Mouse (Mus musculus): ENCODE data around the gene Ube2o.

The Ube2o gene

DNA sequence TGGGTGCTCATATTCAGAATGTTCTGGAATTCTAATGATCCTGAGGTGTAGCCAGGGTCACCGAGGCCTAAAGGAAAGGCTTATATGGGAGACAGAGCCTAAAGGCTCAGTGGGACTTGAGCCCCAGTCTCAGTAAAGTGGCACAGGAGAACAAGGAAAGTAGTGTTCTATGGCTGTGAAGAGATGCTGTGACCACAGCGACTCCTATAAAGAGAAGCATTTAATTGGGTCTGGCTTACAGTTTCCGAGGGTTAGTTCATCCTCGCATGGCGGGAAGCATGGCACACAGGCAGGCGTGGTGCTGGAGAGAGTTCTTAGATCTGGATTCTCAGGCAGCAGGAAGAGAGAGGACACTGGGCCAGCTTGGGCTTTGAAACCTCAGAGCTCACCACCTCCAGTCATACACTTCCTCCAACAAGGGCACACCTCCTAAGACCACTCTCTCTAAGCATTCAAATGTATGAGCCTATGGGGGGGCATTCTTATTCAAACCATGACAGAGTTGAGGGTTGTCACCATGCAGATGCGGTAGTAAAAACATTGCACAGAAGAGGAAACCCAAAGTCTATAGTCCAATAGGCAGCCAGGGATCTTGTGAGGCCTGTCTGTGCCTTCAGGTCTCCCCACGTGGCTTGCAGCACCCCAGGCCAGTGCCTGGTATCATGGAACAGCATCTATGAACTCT is 52.5 kb downstream of the Ube2o start:
- Histone ChIP-seq H3K9me3 (ENCODE audit: low read length) (no peaks in the 10 kb centered on the region), H3K4me1 (replicated peaks; ENCODE audit: low read depth, low read length) (peaks cover 45% of the 10 kb centered on the region), H3K27me3 (ENCODE audit: insufficient read depth, low read length) (peaks cover 80% of the 10 kb centered on the region), H3K4me3 (replicated peaks; ENCODE audit: low read length) (no peak overlapping the region; the same call in 1 of the 2 replicates), H3K36me3 (ENCODE audit: insufficient read depth, low read length) (no peaks in the 10 kb centered on the region)
- no peak for TF ChIP-seq NANOG (IDR thresholded peaks at IDR 0.05; ENCODE audit: borderline replicate concordance, low read length)
- TF ChIP-seq CTCF (conservative IDR thresholded peaks at IDR 0.05; ENCODE audit: low read length) = no peak
- no peak; the same call in 1 of the 2 replicates for TF ChIP-seq POU5F1 (IDR thresholded peaks at IDR 0.05; ENCODE audit: borderline replicate concordance, low read length)

DNA sequence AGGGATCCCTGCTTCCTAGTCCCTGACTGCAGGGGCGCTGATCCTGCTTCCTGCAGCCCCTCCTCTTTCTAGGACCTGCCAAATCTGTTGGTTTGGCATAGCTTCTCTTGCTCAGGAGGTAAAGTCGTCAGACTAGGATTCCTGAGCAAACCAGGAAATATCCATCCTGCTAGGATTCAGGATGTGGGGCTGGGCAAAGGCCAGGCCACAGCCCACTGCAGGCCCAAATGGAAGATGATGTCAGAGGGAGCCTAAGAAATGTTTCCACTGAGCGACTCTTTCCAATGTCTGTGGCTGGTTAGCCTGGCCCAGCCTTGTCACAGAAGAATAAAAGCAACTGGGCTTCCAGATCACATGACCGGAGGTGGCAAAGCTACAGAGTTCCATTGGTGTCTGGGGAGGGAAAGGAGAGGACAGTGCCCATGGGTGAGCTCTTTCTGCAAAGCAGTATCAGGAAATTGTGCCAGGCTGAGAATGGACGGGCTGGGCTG is 57.5 kb downstream of the Ube2o start:
- Histone ChIP-seq H3K36me3 (ENCODE audit: insufficient read depth, low read length) (no peaks in the 10 kb centered on the region), H3K27me3 (ENCODE audit: insufficient read depth, low read length) (peaks cover 41% of the 10 kb centered on the region), H3K4me1 (replicated peaks; ENCODE audit: low read depth, low read length) (peaks cover 40% of the 10 kb centered on the region), H3K4me3 (replicated peaks; ENCODE audit: low read length) (no peak overlapping the region), H3K9me3 (ENCODE audit: low read length) (no peaks in the 10 kb centered on the region)
- TF ChIP-seq POU5F1 (IDR thresholded peaks at IDR 0.05; ENCODE audit: borderline replicate concordance, low read length) = no peak
- no peak for TF ChIP-seq CTCF (conservative IDR thresholded peaks at IDR 0.05; ENCODE audit: low read length)
- TF ChIP-seq NANOG (IDR thresholded peaks at IDR 0.05; ENCODE audit: borderline replicate concordance, low read length) = no peak

DNA sequence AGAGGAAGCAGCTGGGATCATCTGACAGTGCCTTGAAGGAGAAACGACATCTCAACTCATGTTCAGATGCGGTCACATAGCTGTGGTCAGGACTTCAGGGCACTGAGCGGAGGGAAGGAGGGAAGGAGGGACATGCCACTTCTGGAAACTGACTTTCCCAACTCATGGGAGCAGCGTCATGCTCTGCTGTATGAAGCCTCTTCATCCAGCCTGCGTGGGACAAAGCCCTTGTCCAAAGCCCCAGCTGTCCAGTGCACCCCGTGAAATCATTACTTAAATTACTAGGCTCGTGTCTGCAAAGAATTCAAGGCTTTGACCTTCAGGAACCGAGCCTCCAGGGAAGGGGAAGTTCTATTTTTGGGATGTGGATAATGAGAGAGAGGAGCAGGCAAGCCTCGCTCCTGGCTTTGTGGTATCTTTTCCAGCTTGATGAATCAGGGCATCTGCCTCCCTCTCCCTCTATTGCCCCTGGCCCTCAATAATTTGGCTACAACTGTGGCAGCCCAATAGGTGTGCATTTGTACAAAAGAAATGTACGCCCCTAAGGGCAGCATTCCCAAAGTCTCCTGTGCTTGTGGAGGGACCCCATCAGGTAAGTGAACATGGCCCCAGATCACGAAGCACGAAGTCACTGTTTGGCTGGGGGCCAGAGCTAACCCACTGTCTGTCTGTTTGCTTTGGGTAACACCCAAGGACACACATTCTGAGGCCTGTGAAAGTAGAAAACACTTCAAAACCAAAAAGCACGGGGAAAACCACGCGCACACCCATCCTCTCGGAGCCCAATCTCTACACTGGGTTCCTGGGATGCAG is 58.2 kb downstream of the Ube2o start:
- no peak for TF ChIP-seq CTCF (conservative IDR thresholded peaks at IDR 0.05; ENCODE audit: low read length)
- TF ChIP-seq POU5F1 (IDR thresholded peaks at IDR 0.05; ENCODE audit: borderline replicate concordance, low read length) = no peak
- TF ChIP-seq NANOG (IDR thresholded peaks at IDR 0.05; ENCODE audit: borderline replicate concordance, low read length) = no peak
- no peak overlapping the region for H3K4me3 ChIP-seq (replicated peaks; ENCODE audit: low read length)
- H3K9me3 ChIP-seq (ENCODE audit: low read length) = no peaks in the 10 kb centered on the region
- peaks cover 34% of the 10 kb centered on the region for H3K4me1 ChIP-seq (replicated peaks; ENCODE audit: low read depth, low read length)
- H3K36me3 ChIP-seq (ENCODE audit: insufficient read depth, low read length) = no peaks in the 10 kb centered on the region
- H3K27me3 ChIP-seq (ENCODE audit: insufficient read depth, low read length) = peaks cover 36% of the 10 kb centered on the region

DNA sequence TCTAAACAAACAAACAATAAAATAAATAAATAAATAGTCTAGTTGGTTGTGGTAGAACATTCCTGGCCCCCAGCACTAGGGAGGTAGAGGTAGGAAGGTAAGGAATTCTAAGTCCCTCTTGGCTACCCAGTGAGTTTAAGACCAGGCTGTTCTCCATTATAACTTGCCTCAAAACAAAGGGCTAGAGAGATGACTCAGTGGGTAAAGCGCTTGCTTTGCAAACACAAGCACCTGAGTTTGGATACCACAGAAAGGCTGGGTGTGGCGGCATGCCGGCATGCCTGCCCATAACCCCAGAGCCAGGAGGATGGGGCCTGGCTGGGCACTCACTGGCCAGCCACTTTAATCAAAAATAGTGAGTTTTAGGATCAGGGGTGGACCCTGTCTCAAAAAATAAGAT is 59.2 kb downstream of the Ube2o start:
- TF ChIP-seq POU5F1 (IDR thresholded peaks at IDR 0.05; ENCODE audit: borderline replicate concordance, low read length) (no peak), CTCF (conservative IDR thresholded peaks at IDR 0.05; ENCODE audit: low read length) (no peak), NANOG (IDR thresholded peaks at IDR 0.05; ENCODE audit: borderline replicate concordance, low read length) (no peak)
- H3K36me3 ChIP-seq (ENCODE audit: insufficient read depth, low read length) = no peaks in the 10 kb centered on the region
- peaks cover 26% of the 10 kb centered on the region for H3K27me3 ChIP-seq (ENCODE audit: insufficient read depth, low read length)
- peaks cover 34% of the 10 kb centered on the region for H3K4me1 ChIP-seq (replicated peaks; ENCODE audit: low read depth, low read length)
- H3K4me3 ChIP-seq (replicated peaks; ENCODE audit: low read length) = no peak overlapping the region
- H3K9me3 ChIP-seq (ENCODE audit: low read length) = no peaks in the 10 kb centered on the region

DNA sequence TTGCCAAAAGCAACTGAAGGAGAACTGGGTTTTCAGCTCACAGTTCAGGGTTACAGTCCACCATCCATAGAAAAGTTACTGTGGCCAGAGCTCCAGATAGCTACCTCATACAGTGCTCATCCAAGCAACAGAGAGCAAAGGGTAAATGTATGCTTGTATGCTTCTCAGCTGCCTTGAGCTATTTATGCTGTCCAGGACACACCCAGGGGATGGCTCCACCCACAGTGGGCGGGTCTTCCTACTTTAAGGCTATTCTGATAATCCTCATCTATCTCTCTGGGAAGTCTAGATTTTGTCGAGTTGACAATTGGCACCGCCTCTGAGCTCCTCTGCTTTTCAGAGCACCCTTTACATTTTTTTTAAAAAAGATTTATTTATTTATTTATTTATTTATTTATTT is 60.1 kb downstream of the Ube2o start:
- no peak for TF ChIP-seq POU5F1 (IDR thresholded peaks at IDR 0.05; ENCODE audit: borderline replicate concordance, low read length)
- TF ChIP-seq NANOG (IDR thresholded peaks at IDR 0.05; ENCODE audit: borderline replicate concordance, low read length) = no peak
- TF ChIP-seq CTCF (conservative IDR thresholded peaks at IDR 0.05; ENCODE audit: low read length) = no peak
- no peaks in the 10 kb centered on the region for H3K36me3 ChIP-seq (ENCODE audit: insufficient read depth, low read length)
- no peaks in the 10 kb centered on the region for H3K9me3 ChIP-seq (ENCODE audit: low read length)
- peaks cover 34% of the 10 kb centered on the region for H3K4me1 ChIP-seq (replicated peaks; ENCODE audit: low read depth, low read length)
- no peak overlapping the region for H3K4me3 ChIP-seq (replicated peaks; ENCODE audit: low read length)
- H3K27me3 ChIP-seq (ENCODE audit: insufficient read depth, low read length) = peaks cover 17% of the 10 kb centered on the region

DNA sequence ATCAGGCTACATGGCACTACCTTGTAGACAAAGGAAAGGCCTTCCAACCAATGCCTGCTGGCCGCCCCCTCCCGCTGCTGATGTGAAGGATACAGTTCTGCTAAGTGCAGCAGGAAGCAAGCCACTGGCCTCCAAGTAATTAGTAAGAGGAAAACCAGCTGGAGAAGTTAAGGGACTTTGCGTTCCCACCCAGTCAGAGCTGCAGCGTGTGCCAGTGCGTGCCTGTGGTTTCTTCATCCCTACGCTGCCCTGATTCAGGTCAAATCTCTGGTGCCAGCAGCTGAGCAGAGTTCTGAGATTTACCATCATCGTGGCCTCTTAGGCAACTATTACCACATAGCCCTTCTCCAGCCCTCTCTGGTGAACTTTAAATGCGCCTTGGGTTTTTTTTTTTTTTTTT is 62.8 kb downstream of the Ube2o start:
- no peaks in the 10 kb centered on the region for H3K36me3 ChIP-seq (ENCODE audit: insufficient read depth, low read length)
- H3K9me3 ChIP-seq (ENCODE audit: low read length) = no peaks in the 10 kb centered on the region
- TF ChIP-seq CTCF (conservative IDR thresholded peaks at IDR 0.05; ENCODE audit: low read length) (no peak), NANOG (IDR thresholded peaks at IDR 0.05; ENCODE audit: borderline replicate concordance, low read length) (no peak), POU5F1 (IDR thresholded peaks at IDR 0.05; ENCODE audit: borderline replicate concordance, low read length) (no peak)
- peaks cover 34% of the 10 kb centered on the region for H3K4me1 ChIP-seq (replicated peaks; ENCODE audit: low read depth, low read length)
- H3K27me3 ChIP-seq (ENCODE audit: insufficient read depth, low read length) = peaks cover 27% of the 10 kb centered on the region
- H3K4me3 ChIP-seq (replicated peaks; ENCODE audit: low read length) = no peak overlapping the region

DNA sequence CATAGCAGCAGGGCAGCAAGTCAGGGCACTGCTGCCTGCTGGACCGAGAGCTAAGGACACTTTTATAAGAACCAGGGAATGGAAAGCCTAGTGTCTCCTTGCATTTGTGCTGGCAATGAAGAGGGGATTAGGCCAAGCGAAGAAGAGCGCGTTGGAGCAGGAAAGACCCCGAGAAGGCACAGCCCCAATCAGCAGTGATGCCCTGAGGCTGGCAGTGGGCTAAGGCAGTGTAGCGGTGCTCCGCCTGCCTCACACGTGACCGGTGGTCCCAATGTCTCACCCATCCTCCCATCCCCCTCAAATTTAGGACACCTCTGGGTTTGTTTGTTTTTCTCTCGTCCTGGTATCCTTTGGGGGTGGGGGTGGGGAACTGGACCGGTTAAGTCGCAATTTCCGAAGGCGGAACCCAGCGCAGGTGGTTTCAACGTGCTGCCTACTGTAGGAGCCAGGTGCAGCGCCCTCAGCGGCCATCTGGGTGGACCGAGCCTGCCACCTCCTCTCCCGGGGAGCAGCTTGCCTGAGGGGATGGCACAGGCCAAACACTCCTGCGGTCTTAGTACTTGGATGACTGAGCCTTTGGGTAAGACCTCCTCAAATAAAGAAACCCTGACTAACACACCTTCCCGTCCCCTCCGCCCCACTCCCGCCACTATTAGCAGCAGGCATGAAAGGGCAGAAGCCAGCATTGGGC is 65.8 kb downstream of the Ube2o start:
- no peak for TF ChIP-seq CTCF (conservative IDR thresholded peaks at IDR 0.05; ENCODE audit: low read length)
- no peak for TF ChIP-seq POU5F1 (IDR thresholded peaks at IDR 0.05; ENCODE audit: borderline replicate concordance, low read length)
- TF ChIP-seq NANOG (IDR thresholded peaks at IDR 0.05; ENCODE audit: borderline replicate concordance, low read length) = no peak

DNA sequence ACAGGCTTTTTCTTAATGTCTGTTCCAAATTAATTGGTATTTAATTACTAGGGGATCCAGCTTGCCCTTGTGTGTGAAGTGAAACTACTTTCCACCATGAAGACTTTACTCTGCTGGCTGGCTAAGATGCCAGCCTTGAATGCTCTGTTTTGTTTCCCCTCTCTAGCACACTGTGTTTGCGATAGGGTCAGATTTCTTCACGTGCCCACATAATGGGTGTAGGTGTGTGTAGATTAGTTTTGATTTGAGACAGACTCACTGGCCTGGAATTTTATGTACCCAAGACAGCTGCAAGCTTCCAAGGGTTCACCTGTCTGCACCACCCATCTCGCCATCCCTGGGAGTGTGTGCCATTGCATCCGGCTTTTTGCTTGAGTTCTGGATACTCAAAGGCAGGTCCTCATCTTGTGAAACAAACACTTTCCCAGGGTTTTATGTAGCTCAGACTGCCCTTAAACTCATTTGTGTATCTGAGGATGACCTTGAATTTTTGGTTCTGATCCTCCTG is 67.7 kb downstream of the Ube2o start:
- H3K27me3 ChIP-seq (ENCODE audit: insufficient read depth, low read length) = peaks cover 24% of the 10 kb centered on the region
- no peak overlapping the region for H3K4me3 ChIP-seq (replicated peaks; ENCODE audit: low read length)
- no peaks in the 10 kb centered on the region for H3K9me3 ChIP-seq (ENCODE audit: low read length)
- H3K4me1 ChIP-seq (replicated peaks; ENCODE audit: low read depth, low read length) = peaks cover 17% of the 10 kb centered on the region
- TF ChIP-seq NANOG (IDR thresholded peaks at IDR 0.05; ENCODE audit: borderline replicate concordance, low read length) (no peak), CTCF (conservative IDR thresholded peaks at IDR 0.05; ENCODE audit: low read length) (no peak), POU5F1 (IDR thresholded peaks at IDR 0.05; ENCODE audit: borderline replicate concordance, low read length) (no peak)
- no peaks in the 10 kb centered on the region for H3K36me3 ChIP-seq (ENCODE audit: insufficient read depth, low read length)

More for the DNA sequence above, 65.8 kb downstream of the Ube2o start:
- no peaks in the 10 kb centered on the region for H3K9me3 ChIP-seq (ENCODE audit: low read length)
- H3K27me3 ChIP-seq (ENCODE audit: insufficient read depth, low read length) = peaks cover 24% of the 10 kb centered on the region
- H3K4me1 ChIP-seq (replicated peaks; ENCODE audit: low read depth, low read length) = peaks cover 25% of the 10 kb centered on the region
- no peaks in the 10 kb centered on the region for H3K36me3 ChIP-seq (ENCODE audit: insufficient read depth, low read length)
- peak overlapping the region; percentile 69 for H3K4me3 ChIP-seq (replicated peaks; ENCODE audit: low read length)

Measured in E14TG2a.4 (cell line).